Mouse (Mus musculus) ES-E14 (cell line): ENCODE measurements at regions not wholly inside any gene's neighbourhood (a gene's known extent, or its start where the extent isn't known, plus 50 kb on each side); places are given as distances from the start of the nearest gene placed in this dataset.

ENCODE experiments used
- HCFC1 ChIP-seq: IDR thresholded peaks from 2 replicates; pipeline ENCODE4 v1.6.1; 2012; ENCODE audit warnings: low read length, inconsistent platforms, borderline replicate concordance; ENCODE audit not compliant: insufficient read depth
- MAFK ChIP-seq: IDR thresholded peaks from 2 replicates; pipeline ENCODE4 v1.6.1; 2014; ENCODE audit warnings: mild to moderate bottlenecking, low read depth, low read length, inconsistent platforms; ENCODE audit not compliant: insufficient read depth
- ZNF384 ChIP-seq: IDR thresholded peaks from 2 replicates; pipeline ENCODE4 v1.6.1; 2012; ENCODE audit warnings: low read depth, low read length, inconsistent platforms

DNA sequence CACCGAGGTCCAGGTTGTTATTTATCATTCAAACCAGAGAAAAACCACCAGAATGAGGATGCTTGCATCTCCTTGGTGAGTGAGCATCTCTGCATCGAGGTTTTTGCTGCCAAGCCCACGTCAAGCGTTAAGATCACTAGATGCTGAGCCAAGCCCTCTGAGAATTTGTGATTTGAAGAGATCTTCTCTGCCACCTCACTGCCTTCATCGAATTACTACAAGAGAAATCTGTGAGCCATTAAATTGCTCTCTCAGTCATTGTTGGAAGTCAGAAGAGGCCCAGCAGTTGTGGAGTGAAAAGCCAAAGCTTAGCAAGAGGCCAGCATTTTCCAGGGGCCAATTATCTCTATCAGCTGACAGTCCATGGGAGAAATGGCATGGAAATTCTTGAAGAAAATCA, 122.2 kb upstream of the AI593442 start:
- TF ChIP-seq HCFC1 (no peak), MAFK (no peak), ZNF384 (no peak)
